Comparison of ENCODE assay signal across 9 mouse cellular contexts in genomic region chr12:98259518-98259852, GRCm38 (mm10). TPM values are rescaled to one million over a fixed set of nuclear protein-coding genes. Genes with fewer than 3 reads are reported as not detected.
DNase-seq lines count a peak whose midpoint lies in the region; ATAC-seq and TF ChIP-seq lines count a peak whose summit lies in the region.
"Had no signal": no experiment of that assay in that cellular context is flagged by ENCODE, and none has a peak within 500 bp of the region (broad histone marks: within the 10 kb centered on the region; RNA-seq: fewer than 3 reads in every experiment).

No protein-coding gene starts in this region.

- H3K9me3 ChIP-seq in heart, postnatal 0 days (replicated peaks; ENCODE audit: control insufficient read depth, low read length): no peaks in the 10 kb centered on the region
- H3K9me3 ChIP-seq in hindbrain, embryonic 14.5 days (ENCODE audit: control insufficient read depth, low read length): no peaks in the 10 kb centered on the region
- no peaks in the 10 kb centered on the region for H3K9me3 ChIP-seq in midbrain, embryonic 12.5 days

- 3% methylated on average over 12 of the region's 12 CpGs for WGBS in heart, postnatal 0 days
- 5% methylated on average over 12 of the region's 12 CpGs for WGBS in hindbrain, embryonic 14.5 days
- WGBS in midbrain, embryonic 12.5 days: 5% methylated on average over 12 of the region's 12 CpGs

- TF ChIP-seq CTCF in heart, postnatal 0 days (IDR thresholded peaks at IDR 0.05; ENCODE audit: low read depth): no peak
- TF ChIP-seq CTCF in bone marrow macrophage, adult 2 months (IDR thresholded peaks at IDR 0.05; ENCODE audit: low read depth, low read length): no peak

- no peaks in the 10 kb centered on the region for H3K4me1 ChIP-seq in heart, postnatal 0 days (ENCODE audit: control insufficient read depth, insufficient read depth)
- H3K4me1 ChIP-seq in bone marrow macrophage, adult 2 months (ENCODE audit: control insufficient read depth, insufficient read depth, low read length): peaks cover 48% of the 10 kb centered on the region
- H3K4me1 ChIP-seq in hindbrain, embryonic 14.5 days (replicated peaks; ENCODE audit: control insufficient read depth, insufficient read depth, low read length): peaks cover 11% of the 10 kb centered on the region; the same call in 1 of the 2 replicates
- 0 out of 2 replicates have a peak, but pooled peaks cover 7% of the 10 kb centered on the region for H3K4me1 ChIP-seq in midbrain, embryonic 12.5 days

- ATAC-seq in heart, postnatal 0 days (ENCODE audit: insufficient read depth, low read depth): no peak
- ATAC-seq in hindbrain, embryonic 14.5 days (ENCODE audit: low FRiP score): no peak; the same call in 1 of the 2 replicates
- ATAC-seq in midbrain, embryonic 12.5 days (ENCODE audit: low FRiP score, low read depth): no peak

- DNase-seq in heart, postnatal 0 days (ENCODE audit: low spot score): no peak
- no peak for DNase-seq in heart, adult 8-10 months (ENCODE audit: low spot score)
- DNase-seq in hindbrain, embryonic 14.5 days (ENCODE audit: low spot score): no peak
- DNase-seq in cerebellum, adult 8-10 months: no peak
- DNase-seq in urinary bladder, postnatal 10 days (ENCODE audit: low spot score): no peak
- no peak for DNase-seq in cerebellum, postnatal 25 days

- H3K27me3 ChIP-seq in heart, postnatal 0 days (ENCODE audit: control insufficient read depth, insufficient read depth, low read length): no peaks in the 10 kb centered on the region
- H3K27me3 ChIP-seq in hindbrain, embryonic 14.5 days (ENCODE audit: control insufficient read depth, insufficient read depth, low read length): no peaks in the 10 kb centered on the region
- no peaks in the 10 kb centered on the region for H3K27me3 ChIP-seq in midbrain, embryonic 12.5 days

- H3K27ac ChIP-seq in heart, postnatal 0 days (ENCODE audit: low read depth): peak overlapping the region; percentile 95
- peak overlapping the region; percentile 73 for H3K27ac ChIP-seq in bone marrow macrophage, adult 2 months (ENCODE audit: insufficient read depth, low read depth, low read length)
- peak overlapping the region; percentile 99 for H3K27ac ChIP-seq in hindbrain, embryonic 14.5 days
- peak overlapping the region; percentile 98 for H3K27ac ChIP-seq in midbrain, embryonic 12.5 days (replicated peaks)

- H3K4me2 ChIP-seq in heart, postnatal 0 days (ENCODE audit: low read depth, low read length): peak overlapping the region; percentile 71
- H3K4me2 ChIP-seq in hindbrain, embryonic 14.5 days (replicated peaks): peak overlapping the region; percentile 78
- H3K4me2 ChIP-seq in midbrain, embryonic 12.5 days (replicated peaks): peak overlapping the region; percentile 70

- peak overlapping the region; percentile 96 for H3K4me3 ChIP-seq in heart, postnatal 0 days (ENCODE audit: low read depth, low read length)
- peak overlapping the region; percentile 93 for H3K4me3 ChIP-seq in bone marrow macrophage, adult 2 months (ENCODE audit: insufficient read depth, low read length)
- H3K4me3 ChIP-seq in hindbrain, embryonic 14.5 days (replicated peaks; ENCODE audit: low read length): peak overlapping the region; percentile 86
- peak overlapping the region; percentile 74 for H3K4me3 ChIP-seq in midbrain, embryonic 12.5 days

- H3K36me3 ChIP-seq in heart, postnatal 0 days (replicated peaks; ENCODE audit: control insufficient read depth, insufficient read depth, low read length): no peaks in the 10 kb centered on the region
- H3K36me3 ChIP-seq in hindbrain, embryonic 14.5 days (replicated peaks; ENCODE audit: control insufficient read depth, insufficient read depth): no peaks in the 10 kb centered on the region
- H3K36me3 ChIP-seq in midbrain, embryonic 12.5 days: no peaks in the 10 kb centered on the region

- no peak for TF ChIP-seq POLR2A in bone marrow macrophage, adult 2 months (IDR thresholded peaks at IDR 0.05; ENCODE audit: borderline replicate concordance, low read depth, low read length)

- no peak for TF ChIP-seq EP300 in heart, postnatal 0 days (IDR thresholded peaks at IDR 0.05; ENCODE audit: low read depth)

- H3K9ac ChIP-seq in heart, postnatal 0 days (replicated peaks; ENCODE audit: low read depth, low read length): peak overlapping the region; percentile 94
- H3K9ac ChIP-seq in hindbrain, embryonic 14.5 days: peak overlapping the region; percentile 97
- peak overlapping the region; percentile 89; the same call in 1 of the 2 replicates for H3K9ac ChIP-seq in midbrain, embryonic 12.5 days (replicated peaks)

RNA-seq across cellular contexts. Expression of gene Galc, which starts 0.2 kb away (rescaled TPM):
- 10.5 and 10.9 TPM in 2 replicates for total RNA-seq in heart, postnatal 0 days (2014; rRNA removed; ENCODE audit: low replicate concordance)
- 4.2 and 4.3 TPM in 2 replicates for polyA plus RNA-seq in heart, postnatal 0 days (2015; fragmentation: Nextera tagmentation; extraction: Ambion mirVana)
- total RNA-seq in heart, adult 8-10 months (2022): 1 to 10 TPM; 7.6 to 9.6 (median 8.0) TPM
- 87.4 and 99.3 TPM in 2 replicates for polyA plus RNA-seq in bone marrow macrophage, adult 2 months (2012; ENCODE audit: insufficient read depth, insufficient read length, missing spikeins)
- polyA plus RNA-seq in hindbrain, embryonic 14.5 days (2014; fragmentation: Nextera tagmentation; extraction: Ambion mirVana): 13.8 TPM in 2 replicates
- 13.2 and 13.3 TPM in 2 replicates for polyA plus RNA-seq in midbrain, embryonic 12.5 days (2016; fragmentation: Nextera tagmentation; extraction: Ambion mirVana)
- total RNA-seq: MEL had no signal

RNA-seq across cellular contexts. Expression of gene Gpr65, which starts 8.9 kb away (rescaled TPM):
- total RNA-seq in heart, postnatal 0 days (2014; rRNA removed; ENCODE audit: low replicate concordance): 0.15 and 1.1 TPM in 2 replicates
- polyA plus RNA-seq in heart, postnatal 0 days (2015; fragmentation: Nextera tagmentation; extraction: Ambion mirVana): 0.85 and 0.92 TPM in 2 replicates
- under 1 TPM; 0.28 to 0.43 (median 0.35) TPM for total RNA-seq in heart, adult 8-10 months (2022)
- 120 and 122 TPM in 2 replicates for polyA plus RNA-seq in bone marrow macrophage, adult 2 months (2012; ENCODE audit: insufficient read depth, insufficient read length, missing spikeins)
- 0.35 and 0.48 TPM in 2 replicates for polyA plus RNA-seq in hindbrain, embryonic 14.5 days (2014; fragmentation: Nextera tagmentation; extraction: Ambion mirVana)
- polyA plus RNA-seq in midbrain, embryonic 12.5 days (2016; fragmentation: Nextera tagmentation; extraction: Ambion mirVana): 0.43 and 0.52 TPM in 2 replicates
- total RNA-seq: MEL had no signal

Comparison
In these comparisons a context has a peak if more than half of its experiments do, and no peak if none do; other contexts are left out.
1. RNA of gene Gpr65, which starts 8.9 kb away (polyA plus RNA-seq): 120 to 122 TPM in bone marrow macrophage, adult 2 months; 0.85 to 0.92 TPM in heart, postnatal 0 days, 0.43 to 0.52 TPM in midbrain, embryonic 12.5 days and 0.35 to 0.48 TPM in hindbrain, embryonic 14.5 days; every median in the first group is over 10 times any median in the second.
2. Peak in every context shown above with its lines, with median percentiles within 50 percentile points of each other: H3K27ac ChIP-seq, H3K4me2 ChIP-seq, H3K4me3 ChIP-seq and H3K9ac ChIP-seq.